Mouse (Mus musculus) midbrain, embryonic 15.5 days (tissue): ENCODE results near the gene Spryd3. TPM values are rescaled to one million over a fixed set of nuclear protein-coding genes. Genes with fewer than 3 reads are reported as not detected.

Experiments
- ATAC-seq: fragments of 200-750 bp; cut with Nextera tagmentation; replicated peaks from 2 replicates; pipeline ENCODE4 v1.8.0; 2017; ENCODE audit warnings: moderate TSS enrichment
- H3K27ac ChIP-seq: fragments of 300-500 bp; sonication (generic); 2 replicates; pipeline ENCODE4 v1.5.1; 2015; ENCODE audit warnings: mild to moderate bottlenecking, inconsistent platforms
- H3K27me3 ChIP-seq: fragments of 300-500 bp; sonication (generic); replicated peaks from 2 replicates; pipeline ENCODE4 v1.6.1; 2015; ENCODE audit warnings: inconsistent platforms
- H3K36me3 ChIP-seq: fragments of 300-500 bp; sonication (generic); replicated peaks from 2 replicates; pipeline ENCODE4 v1.6.1; 2015; ENCODE audit warnings: inconsistent platforms
- H3K4me1 ChIP-seq: fragments of 300-500 bp; sonication (generic); 2 replicates; pipeline ENCODE4 v1.6.1; 2015; ENCODE audit warnings: inconsistent platforms
- H3K4me2 ChIP-seq: fragments of 300-500 bp; sonication (generic); 2 replicates; pipeline ENCODE4 v1.6.1; 2015; ENCODE audit warnings: inconsistent platforms, mild to moderate bottlenecking, moderate library complexity
- H3K4me3 ChIP-seq: fragments of 300-500 bp; sonication (generic); 2 replicates; pipeline ENCODE4 v1.5.1; 2015; ENCODE audit warnings: mild to moderate bottlenecking, inconsistent platforms
- H3K9ac ChIP-seq: fragments of 300-500 bp; sonication (generic); 2 replicates; pipeline ENCODE4 v1.6.1; 2015; ENCODE audit warnings: mild to moderate bottlenecking, inconsistent platforms
- H3K9me3 ChIP-seq: fragments of 300-500 bp; sonication (generic); 2 replicates; pipeline ENCODE4 v1.6.1; 2016; ENCODE audit warnings: inconsistent platforms
- WGBS: fragments of 180-500 bp; shearing (Covaris S2); methylation state at CpG from one replicate; pipeline ENCODE4 v1.1.7; 2015; ENCODE audit warnings: mixed read lengths; 5-methylcytosine and 5-hydroxymethylcytosine counted together
- polyA plus RNA-seq: library from polyadenylated mRNA; unstranded; fragments of >200 nt; fragmentation: Nextera tagmentation; extraction: Ambion mirVana; gene quantifications from 2 replicates; pipeline ENCODE4 v1.2.1, GENCODE M21; 2015

Spryd3 gene
- polyA plus RNA-seq: 78.7 and 80.2 TPM in 2 replicates

DNA sequence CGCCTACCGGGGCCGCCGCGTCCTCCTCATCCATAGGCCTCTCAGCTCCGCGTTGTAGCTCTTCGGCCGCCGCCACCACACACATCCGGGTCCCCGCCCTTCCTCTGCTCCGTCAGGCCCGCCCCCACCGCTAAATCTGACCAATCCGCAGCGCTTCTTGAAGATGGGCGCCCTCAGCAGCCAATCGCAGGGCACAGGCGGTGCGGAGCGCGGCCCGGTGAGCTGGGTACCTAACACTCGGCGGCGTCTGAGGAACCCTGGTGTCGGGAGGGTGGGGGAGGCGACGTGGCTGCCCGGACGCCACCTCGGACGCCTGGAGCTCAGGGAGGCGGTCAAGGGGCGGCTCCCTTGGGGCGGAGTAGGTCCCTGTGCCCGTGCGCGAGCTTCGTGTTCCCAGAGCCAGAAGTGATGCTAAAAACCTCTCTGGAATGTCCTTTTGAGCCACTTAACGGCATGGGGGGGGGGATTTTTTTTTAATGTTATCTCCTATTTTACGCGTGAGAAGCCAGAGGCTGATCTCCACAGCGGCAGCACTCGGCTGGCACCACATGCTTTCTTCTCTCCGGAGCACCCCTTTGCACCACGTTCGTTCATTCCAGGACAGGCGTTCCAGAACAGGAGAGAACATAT, at the start of gene Spryd3:
Gene Spryd3 (minus strand): TSS at position 106 of the 630 bp plus-strand sequence.
- ATAC-seq: peak; percentile 100
- Histone ChIP-seq H3K36me3 (peaks cover 18% of the 10 kb centered on the region; the same call in 1 of the 2 replicates), H3K4me1 (peaks cover 23% of the 10 kb centered on the region), H3K4me2 (peak within 1 kb of the TSS; percentile 81), H3K4me3 (peak within 1 kb of the TSS; percentile 96), H3K27ac (peak within 1 kb of the TSS; percentile 82), H3K27me3 (no peaks in the 10 kb centered on the region), H3K9ac (peak within 1 kb of the TSS; percentile 95), H3K9me3 (no peaks in the 10 kb centered on the region)
- WGBS: under 1% methylated on average over 46 of the region's 50 CpGs

GRCm38 (mm10) chr15:102183076-102183475, 47.0 kb upstream of the Spryd3 start:
- no peaks in the 10 kb centered on the region for H3K4me1 ChIP-seq
- H3K36me3 ChIP-seq: no peaks in the 10 kb centered on the region
- no peaks in the 10 kb centered on the region for H3K9me3 ChIP-seq
- H3K27ac ChIP-seq: no peak overlapping the region
- H3K9ac ChIP-seq: no peak overlapping the region
- H3K27me3 ChIP-seq: no peaks in the 10 kb centered on the region
- H3K4me2 ChIP-seq: no peak overlapping the region
- ATAC-seq: no peak
- WGBS: 77% methylated on average over 3 of the region's 3 CpGs
- H3K4me3 ChIP-seq: no peak overlapping the region

DNA sequence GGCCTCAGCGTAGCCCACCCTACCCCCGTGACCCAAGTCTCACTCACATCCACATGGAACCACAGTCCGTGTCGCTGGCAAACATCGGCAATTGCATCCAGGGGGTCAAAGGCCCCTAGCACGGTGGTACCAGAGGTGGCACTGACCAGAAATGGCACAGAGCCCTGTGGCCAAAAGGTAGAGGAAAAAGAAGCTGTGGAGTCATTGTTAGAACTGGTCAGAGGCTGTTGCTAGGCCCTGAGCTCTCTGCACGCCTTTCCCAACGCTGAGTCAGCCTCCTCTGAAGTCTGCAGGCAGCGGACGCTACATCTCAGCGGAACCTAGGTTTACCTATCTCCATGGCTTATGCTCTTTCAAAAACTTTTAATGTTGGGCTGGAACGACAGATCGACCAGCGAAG, 43.9 kb upstream of the Spryd3 start:
- no peak overlapping the region for H3K4me3 ChIP-seq

GRCm38 (mm10) chr15:102179106-102179505, 43.1 kb upstream of the Spryd3 start:
- no peaks in the 10 kb centered on the region for H3K36me3 ChIP-seq
- no peaks in the 10 kb centered on the region for H3K9me3 ChIP-seq
- no peak overlapping the region for H3K9ac ChIP-seq
- no peak overlapping the region for H3K27ac ChIP-seq
- H3K4me3 ChIP-seq: no peak overlapping the region
- H3K4me1 ChIP-seq: no peaks in the 10 kb centered on the region
- H3K4me2 ChIP-seq: no peak overlapping the region
- H3K27me3 ChIP-seq: no peaks in the 10 kb centered on the region
- no peak for ATAC-seq
- 78% methylated on average over 9 of the region's 9 CpGs for WGBS

More for the DNA sequence above, 43.9 kb upstream of the Spryd3 start:
- ATAC-seq: no peak
- Histone ChIP-seq H3K27me3 (no peaks in the 10 kb centered on the region), H3K4me2 (no peak overlapping the region), H3K36me3 (no peaks in the 10 kb centered on the region), H3K9me3 (no peaks in the 10 kb centered on the region), H3K9ac (no peak overlapping the region), H3K27ac (no peak overlapping the region), H3K4me1 (no peaks in the 10 kb centered on the region)
- WGBS: 88% methylated on average over 14 of the region's 14 CpGs

DNA sequence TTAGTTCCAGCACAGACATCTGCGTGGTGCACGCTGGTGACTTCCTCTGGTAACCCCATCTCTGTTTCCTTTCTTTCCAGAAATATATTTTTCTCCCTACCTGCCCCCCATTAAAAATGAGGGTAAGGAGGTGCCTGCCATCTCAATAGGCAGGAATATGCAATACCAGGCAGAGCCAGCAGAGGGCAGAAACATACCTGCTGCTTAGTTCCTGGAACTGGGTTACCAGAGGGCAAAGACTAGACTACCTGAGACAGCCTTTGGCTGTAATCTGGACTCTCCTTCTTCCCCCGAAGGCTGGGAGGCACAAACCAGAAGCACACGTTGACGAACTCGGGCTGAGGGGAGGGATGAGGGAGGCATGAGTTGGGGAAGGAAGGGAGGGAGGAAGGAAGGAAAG, 42.2 kb upstream of the Spryd3 start:
- H3K36me3 ChIP-seq: no peaks in the 10 kb centered on the region
- no peak for ATAC-seq
- no peak overlapping the region for H3K27ac ChIP-seq
- H3K4me2 ChIP-seq: no peak overlapping the region
- no peaks in the 10 kb centered on the region for H3K9me3 ChIP-seq
- no peaks in the 10 kb centered on the region for H3K4me1 ChIP-seq
- no peak overlapping the region for H3K4me3 ChIP-seq
- H3K9ac ChIP-seq: no peak overlapping the region
- WGBS: 24% methylated on average over 3 of the region's 6 CpGs
- no peaks in the 10 kb centered on the region for H3K27me3 ChIP-seq

DNA sequence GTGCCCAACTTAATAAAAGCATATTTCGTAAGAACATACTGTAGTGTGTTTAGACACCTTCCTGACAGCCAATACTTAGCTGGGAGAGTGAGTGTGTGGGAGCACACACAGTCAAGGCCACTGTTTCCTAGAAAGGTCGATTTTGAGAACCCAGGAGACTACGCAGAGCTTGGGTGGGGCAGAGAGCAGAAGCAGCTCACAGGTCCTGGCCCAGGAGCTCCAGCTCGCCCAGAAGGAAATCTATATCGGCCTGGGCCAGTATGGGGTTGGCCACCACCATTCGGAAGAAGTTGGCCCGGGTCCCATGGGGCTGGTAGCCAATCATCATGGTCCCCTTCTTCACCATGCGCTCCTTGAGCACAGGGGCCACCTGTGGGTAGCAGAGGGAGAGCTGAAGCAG, 41.4 kb upstream of the Spryd3 start:
- no peak overlapping the region for H3K27ac ChIP-seq
- 82% methylated on average over 8 of the region's 8 CpGs for WGBS

GRCm38 (mm10) chr15:102176571-102177316, 40.7 kb upstream of the Spryd3 start:
- WGBS: 92% methylated on average over 7 of the region's 7 CpGs
- Histone ChIP-seq H3K9me3 (no peaks in the 10 kb centered on the region), H3K9ac (no peak overlapping the region), H3K27ac (no peak overlapping the region), H3K4me1 (no peaks in the 10 kb centered on the region), H3K4me3 (no peak overlapping the region), H3K27me3 (no peaks in the 10 kb centered on the region), H3K36me3 (no peaks in the 10 kb centered on the region), H3K4me2 (no peak overlapping the region)
- ATAC-seq: no peak

More for the DNA sequence above, 41.4 kb upstream of the Spryd3 start:
- no peak overlapping the region for H3K4me2 ChIP-seq
- H3K9ac ChIP-seq: no peak overlapping the region
- H3K4me3 ChIP-seq: no peak overlapping the region
- H3K9me3 ChIP-seq: no peaks in the 10 kb centered on the region
- H3K27me3 ChIP-seq: no peaks in the 10 kb centered on the region
- ATAC-seq: no peak
- H3K4me1 ChIP-seq: no peaks in the 10 kb centered on the region
- H3K36me3 ChIP-seq: no peaks in the 10 kb centered on the region

DNA sequence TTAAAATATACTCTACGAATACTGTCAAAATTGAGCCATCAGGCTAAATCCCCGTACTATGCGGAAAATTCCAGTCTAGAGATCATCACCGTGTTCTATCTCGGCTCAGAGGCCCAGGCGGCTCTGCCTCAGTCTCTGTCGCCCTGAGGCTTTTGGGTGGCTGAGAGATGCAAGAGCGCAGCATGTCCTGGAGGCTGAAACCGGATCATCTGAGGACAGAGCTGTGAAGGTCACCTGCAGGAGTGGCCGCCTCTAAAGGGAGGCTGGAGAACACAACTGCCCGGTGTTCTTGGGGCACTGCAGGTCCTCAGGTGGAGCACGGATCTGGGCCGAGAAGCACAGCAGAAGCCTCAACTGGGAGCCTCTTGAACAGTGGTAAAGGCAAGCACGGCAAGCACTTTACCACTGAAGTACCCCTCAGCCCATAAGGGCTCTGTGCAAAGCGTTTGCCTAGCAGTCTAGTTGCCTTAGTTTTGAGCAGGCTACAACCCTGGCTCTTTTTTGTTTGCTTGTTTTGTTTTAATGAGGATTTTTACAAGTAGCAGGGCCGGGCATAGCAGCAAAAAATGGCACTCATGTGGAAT, 39.8 kb upstream of the Spryd3 start:
- 87% methylated on average over 16 of the region's 16 CpGs for WGBS
- H3K27me3 ChIP-seq: no peaks in the 10 kb centered on the region
- no peak overlapping the region for H3K4me2 ChIP-seq
- H3K27ac ChIP-seq: no peak overlapping the region
- no peaks in the 10 kb centered on the region for H3K9me3 ChIP-seq
- no peak overlapping the region for H3K4me3 ChIP-seq
- no peaks in the 10 kb centered on the region for H3K4me1 ChIP-seq
- no peak overlapping the region for H3K9ac ChIP-seq
- ATAC-seq: no peak
- H3K36me3 ChIP-seq: no peaks in the 10 kb centered on the region

DNA sequence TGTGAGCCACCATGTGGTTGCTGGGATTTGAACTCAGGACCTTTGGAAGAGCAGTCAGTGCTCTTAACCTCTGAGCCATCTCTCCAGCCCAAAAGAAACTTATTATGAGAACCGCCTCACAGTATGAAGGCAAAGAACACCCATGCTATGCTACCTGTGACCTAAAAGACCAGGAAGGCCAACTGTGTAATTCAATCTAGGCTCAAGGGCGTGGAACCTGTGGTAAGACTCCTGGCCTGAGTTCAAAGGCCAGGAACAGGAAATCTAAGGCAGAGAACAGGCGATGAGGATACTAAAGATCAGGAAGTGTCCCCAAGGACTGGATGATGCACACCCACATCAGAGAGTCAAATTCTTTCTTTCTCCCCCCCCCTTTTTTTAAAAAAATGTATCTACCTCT, 37.5 kb upstream of the Spryd3 start:
- no peak for ATAC-seq
- no peaks in the 10 kb centered on the region for H3K9me3 ChIP-seq
- no peak overlapping the region for H3K9ac ChIP-seq
- H3K4me3 ChIP-seq: no peak overlapping the region
- no peaks in the 10 kb centered on the region for H3K36me3 ChIP-seq
- no peaks in the 10 kb centered on the region for H3K4me1 ChIP-seq
- H3K27me3 ChIP-seq: no peaks in the 10 kb centered on the region
- WGBS: 97% methylated on average over 3 of the region's 3 CpGs
- H3K27ac ChIP-seq: no peak overlapping the region
- no peak overlapping the region for H3K4me2 ChIP-seq

DNA sequence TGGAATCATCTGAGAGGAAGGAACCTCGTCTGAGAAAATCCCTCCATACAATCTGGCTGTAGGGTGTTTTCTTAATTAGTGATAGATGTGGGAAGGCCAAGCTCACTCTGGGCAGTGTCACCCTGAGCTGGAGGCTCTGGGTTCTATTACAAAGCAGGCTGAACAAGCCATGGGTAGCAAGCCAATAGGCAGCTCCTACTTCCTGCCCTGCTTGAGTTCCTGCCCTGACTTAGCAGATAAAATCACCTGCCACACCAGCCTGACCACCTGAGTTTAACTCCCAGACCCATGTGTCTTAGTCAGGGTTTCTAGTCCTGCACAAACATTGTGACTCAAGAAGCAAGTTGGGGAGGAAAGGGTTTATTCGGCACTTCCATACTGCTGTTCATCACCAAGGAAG, 33.0 kb upstream of the Spryd3 start:
- Histone ChIP-seq H3K27me3 (no peaks in the 10 kb centered on the region), H3K4me3 (no peak overlapping the region), H3K4me2 (no peak overlapping the region), H3K9ac (no peak overlapping the region), H3K9me3 (no peaks in the 10 kb centered on the region), H3K4me1 (no peaks in the 10 kb centered on the region), H3K27ac (no peak overlapping the region), H3K36me3 (no peaks in the 10 kb centered on the region)
- no peak for ATAC-seq
- WGBS: 70% methylated on average over 2 of the region's 2 CpGs

DNA sequence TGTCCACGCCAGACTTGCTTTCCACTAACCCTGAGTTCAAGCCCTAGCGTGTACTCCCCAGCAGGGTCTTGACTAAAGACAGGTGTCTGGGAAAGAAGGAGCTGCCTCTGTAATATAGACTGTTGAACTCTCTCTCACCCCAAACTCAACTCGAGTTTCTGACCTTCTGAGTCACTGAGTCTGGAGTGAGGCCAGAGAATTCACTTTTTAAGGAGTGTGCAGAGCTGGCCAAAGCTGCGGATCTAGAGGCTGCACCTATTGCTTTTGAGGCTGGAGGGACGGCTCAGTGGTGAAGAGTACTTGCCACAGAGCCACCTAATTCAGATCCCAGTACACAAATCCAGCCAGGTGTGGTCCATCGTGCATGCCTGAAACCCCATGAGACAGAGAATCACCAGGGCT, 31.6 kb upstream of the Spryd3 start:
- no peak overlapping the region for H3K27ac ChIP-seq
- no peak overlapping the region for H3K4me2 ChIP-seq
- 68% methylated on average over 6 of the region's 6 CpGs for WGBS
- no peak overlapping the region for H3K4me3 ChIP-seq
- no peaks in the 10 kb centered on the region for H3K4me1 ChIP-seq
- H3K9me3 ChIP-seq: no peaks in the 10 kb centered on the region
- no peak for ATAC-seq
- no peaks in the 10 kb centered on the region for H3K27me3 ChIP-seq
- no peak overlapping the region for H3K9ac ChIP-seq
- H3K36me3 ChIP-seq: no peaks in the 10 kb centered on the region

DNA sequence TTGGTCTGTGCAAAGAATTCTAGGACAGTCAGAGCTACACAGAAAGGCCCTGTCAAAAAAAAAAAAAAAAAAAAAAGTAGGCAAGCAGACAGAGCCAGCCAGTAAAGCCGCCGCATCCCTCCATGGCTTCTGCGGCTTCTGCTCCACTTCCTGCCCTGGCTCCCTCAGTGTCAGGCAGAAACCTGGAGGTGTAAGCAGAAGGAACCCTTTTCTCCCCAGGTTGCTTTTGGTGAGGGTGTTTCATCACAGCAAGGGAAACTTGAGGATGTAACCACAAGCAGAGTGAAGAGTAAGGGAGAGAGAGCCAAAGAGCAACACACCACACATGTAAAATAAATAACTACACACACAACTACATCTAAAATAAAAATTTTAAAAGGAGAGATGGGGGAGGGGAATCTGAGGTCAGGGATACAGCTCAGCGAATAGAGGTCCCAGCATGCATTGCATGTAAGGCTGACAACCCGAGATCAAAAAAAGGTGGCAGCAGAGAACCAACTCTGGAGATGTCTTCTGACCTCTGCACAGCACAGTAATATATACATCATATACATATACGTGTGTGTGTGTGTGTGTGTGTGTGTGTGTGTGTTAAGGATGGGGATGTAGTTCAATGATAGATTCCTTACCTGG, 29.6 kb upstream of the Spryd3 start:
- WGBS: 65% methylated on average over 6 of the region's 6 CpGs
- Histone ChIP-seq H3K36me3 (no peaks in the 10 kb centered on the region), H3K9ac (no peak overlapping the region), H3K27me3 (no peaks in the 10 kb centered on the region), H3K4me1 (no peaks in the 10 kb centered on the region), H3K4me3 (no peak overlapping the region), H3K4me2 (no peak overlapping the region), H3K27ac (no peak overlapping the region), H3K9me3 (no peaks in the 10 kb centered on the region)
- ATAC-seq: no peak
